Mouse (Mus musculus) heart, postnatal 0 days (tissue): ENCODE data around the gene Nat10. TPM values are rescaled to one million over a fixed set of nuclear protein-coding genes. Genes with fewer than 3 reads are reported as not detected.

ENCODE experiments used
- ATAC-seq: fragments of 200-750 bp; cut with Nextera tagmentation; 2 replicates; pipeline ENCODE4 v1.8.0; 2017; ENCODE audit warnings: low read depth, moderate number of reproducible peaks, moderate library complexity; ENCODE audit not compliant: insufficient read depth
- DNase-seq: peaks from one replicate; pipeline ENCODE4 v3.0.0-alpha.2; 2016; ENCODE audit warnings: low spot score
- H3K27ac ChIP-seq: fragments of 300-500 bp; sonication (generic); 2 replicates; pipeline ENCODE4 v1.5.1; 2014; ENCODE audit warnings: low read depth, mild to moderate bottlenecking
- H3K27me3 ChIP-seq: fragments of 300-500 bp; sonication (generic); 2 replicates; pipeline ENCODE4 v1.6.1; 2014; ENCODE audit warnings: low read length, mixed read lengths; ENCODE audit not compliant: control insufficient read depth, insufficient read depth
- H3K36me3 ChIP-seq: fragments of 300-500 bp; sonication (generic); replicated peaks from 2 replicates; pipeline ENCODE4 v1.6.1; 2014; ENCODE audit warnings: low read length, mixed read lengths; ENCODE audit not compliant: control insufficient read depth, insufficient read depth
- H3K4me1 ChIP-seq: fragments of 300-500 bp; sonication (generic); 2 replicates; pipeline ENCODE4 v1.6.1; 2014; ENCODE audit warnings: antibody characterized with exemption; ENCODE audit not compliant: control insufficient read depth, insufficient read depth
- H3K4me2 ChIP-seq: fragments of 300-500 bp; sonication (generic); 2 replicates; pipeline ENCODE4 v1.6.1; 2014; ENCODE audit warnings: low read depth, mild to moderate bottlenecking, low read length, moderate library complexity
- H3K4me3 ChIP-seq: fragments of 300-500 bp; sonication (generic); 2 replicates; pipeline ENCODE4 v1.5.1; 2014; ENCODE audit warnings: low read depth, low read length
- H3K9ac ChIP-seq: fragments of 300-500 bp; sonication (generic); replicated peaks from 2 replicates; pipeline ENCODE4 v1.6.1; 2014; ENCODE audit warnings: low read depth, low read length, mixed read lengths
- H3K9me3 ChIP-seq: fragments of 300-500 bp; sonication (generic); replicated peaks from 2 replicates; pipeline ENCODE4 v1.6.1; 2016; ENCODE audit warnings: low read length; ENCODE audit not compliant: control insufficient read depth
- CTCF ChIP-seq: IDR thresholded peaks from 2 replicates; pipeline ENCODE4 v1.5.1; 2016; ENCODE audit warnings: antibody characterized with exemption, control low read depth, low read depth
- EP300 ChIP-seq: IDR thresholded peaks from 2 replicates; pipeline ENCODE4 v1.6.1; 2016; ENCODE audit warnings: antibody characterized with exemption, low read depth
- WGBS: fragments of 180-500 bp; shearing (Covaris S2); extraction: QIAGEN DNeasy Blood & Tissue Kit; methylation state at CpG from one replicate; pipeline ENCODE4 v1.1.7; 2014; 5-methylcytosine and 5-hydroxymethylcytosine counted together
- polyA plus RNA-seq: library from polyadenylated mRNA; unstranded; fragments of >200 nt; fragmentation: Nextera tagmentation; extraction: Ambion mirVana; gene quantifications from 2 replicates; pipeline ENCODE4 v1.2.1, GENCODE M21; 2015
- total RNA-seq: library from RNA; depleted of rRNA; stranded (reverse); fragments of >200 nt; gene quantifications from 2 replicates; pipeline ENCODE4 v1.2.3, GENCODE M21; 2014; ENCODE audit warnings: low replicate concordance

Gene Nat10
- total and polyA plus RNA-seq, 2 experiments from 2014 or later, result 7.8 to 25.6 TPM

DNA sequence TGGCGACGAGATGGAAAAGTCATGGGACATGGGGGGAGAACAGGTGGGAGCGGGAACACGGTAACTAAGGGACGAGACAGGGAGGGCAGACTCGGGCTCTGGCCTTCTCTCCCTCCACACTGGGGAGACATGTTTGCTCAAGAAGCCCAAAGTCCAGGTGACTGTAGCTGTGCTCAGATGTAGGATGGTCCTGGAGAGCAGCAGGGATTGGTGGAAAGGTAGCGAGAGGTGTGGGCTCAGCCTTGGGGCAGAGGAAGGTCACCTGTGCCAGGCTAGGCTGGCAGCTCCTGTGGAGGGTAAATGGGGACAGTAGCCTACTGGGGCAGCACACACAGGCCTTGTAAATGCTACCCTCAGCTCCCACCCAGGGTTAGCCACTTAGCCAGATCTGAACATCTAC is 47.2 kb downstream of the Nat10 start:
- WGBS, result 85% methylated on average over 7 of the region's 7 CpGs
- no peak for ATAC-seq
- H3K36me3 ChIP-seq, result peaks cover 94% of the 10 kb centered on the region

GRCm38 (mm10) chr2:103710849-103711248 is 50.2 kb downstream of the Nat10 start:
- TF ChIP-seq CTCF (no peak), EP300 (no peak)
- Histone ChIP-seq H3K36me3 (peaks cover 82% of the 10 kb centered on the region), H3K4me1 (peaks cover 7% of the 10 kb centered on the region; the same call in 1 of the 2 replicates), H3K4me3 (no peak overlapping the region), H3K9me3 (no peaks in the 10 kb centered on the region), H3K9ac (no peak overlapping the region), H3K27ac (no peak overlapping the region), H3K4me2 (no peak overlapping the region), H3K27me3 (no peaks in the 10 kb centered on the region)
- ATAC-seq, result no peak
- 80% methylated on average over 7 of the region's 7 CpGs for WGBS
- DNase-seq, result no peak

More for the DNA sequence above, 47.2 kb downstream of the Nat10 start:
- Histone ChIP-seq H3K27me3 (no peaks in the 10 kb centered on the region), H3K9ac (no peak overlapping the region), H3K4me3 (no peak overlapping the region), H3K4me2 (no peak overlapping the region), H3K9me3 (no peaks in the 10 kb centered on the region), H3K4me1 (no peaks in the 10 kb centered on the region), H3K27ac (no peak overlapping the region)
- DNase-seq, result no peak
- TF ChIP-seq CTCF (no peak), EP300 (no peak)

GRCm38 (mm10) chr2:103707056-103707776 is 53.9 kb downstream of the Nat10 start:
- H3K4me1 ChIP-seq, result peaks cover 7% of the 10 kb centered on the region; the same call in 1 of the 2 replicates
- peaks cover 84% of the 10 kb centered on the region for H3K36me3 ChIP-seq
- no peak overlapping the region for H3K9ac ChIP-seq
- TF ChIP-seq CTCF, result no peak
- TF ChIP-seq EP300, result no peak
- H3K27me3 ChIP-seq, result no peaks in the 10 kb centered on the region
- DNase-seq (no peak), ATAC-seq (no peak)
- no peak overlapping the region for H3K4me3 ChIP-seq
- H3K9me3 ChIP-seq, result no peaks in the 10 kb centered on the region
- 66% methylated on average over 6 of the region's 6 CpGs for WGBS
- H3K4me2 ChIP-seq, result no peak overlapping the region
- H3K27ac ChIP-seq, result no peak overlapping the region

GRCm38 (mm10) chr2:103706226-103706625 is 54.8 kb downstream of the Nat10 start:
- no peak overlapping the region for H3K9ac ChIP-seq
- H3K9me3 ChIP-seq, result no peaks in the 10 kb centered on the region
- no peak overlapping the region for H3K4me2 ChIP-seq
- H3K4me3 ChIP-seq, result no peak overlapping the region
- peak; percentile 80 for DNase-seq
- no peaks in the 10 kb centered on the region for H3K27me3 ChIP-seq
- TF ChIP-seq EP300 (no peak), CTCF (no peak)
- peak overlapping the region; percentile 1; the same call in 1 of the 2 replicates for H3K27ac ChIP-seq
- peaks cover 84% of the 10 kb centered on the region for H3K36me3 ChIP-seq
- 6% methylated on average over 11 of the region's 11 CpGs for WGBS
- ATAC-seq, result peak; percentile 90
- H3K4me1 ChIP-seq, result peaks cover 7% of the 10 kb centered on the region; the same call in 1 of the 2 replicates

DNA sequence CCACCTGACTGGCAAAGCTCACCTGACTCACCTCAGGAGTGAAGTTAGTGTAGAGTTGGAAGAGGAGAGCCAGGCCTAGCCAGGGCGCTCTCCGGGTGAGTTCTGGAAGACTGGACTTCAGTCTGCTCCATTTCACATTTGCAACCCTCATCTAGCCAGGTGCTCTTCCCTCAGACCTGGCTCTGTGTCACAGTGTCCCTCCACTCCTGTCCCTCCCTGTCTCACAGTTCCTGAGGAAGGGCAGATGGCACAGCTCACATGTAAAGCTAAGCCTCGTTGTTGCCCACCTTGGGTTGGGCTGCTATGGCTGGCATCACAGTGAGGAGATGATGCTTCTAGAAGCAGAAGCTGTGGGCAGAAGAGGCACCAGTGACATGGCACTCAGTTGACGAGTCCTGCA is 55.2 kb downstream of the Nat10 start:
- no peaks in the 10 kb centered on the region for H3K9me3 ChIP-seq
- no peak overlapping the region for H3K9ac ChIP-seq
- no peak for TF ChIP-seq EP300
- TF ChIP-seq CTCF, result no peak
- H3K4me3 ChIP-seq, result no peak overlapping the region
- DNase-seq (no peak), ATAC-seq (no peak)
- H3K4me2 ChIP-seq, result no peak overlapping the region
- peaks cover 7% of the 10 kb centered on the region; the same call in 1 of the 2 replicates for H3K4me1 ChIP-seq
- H3K36me3 ChIP-seq, result peaks cover 84% of the 10 kb centered on the region
- peak overlapping the region; percentile 1; the same call in 1 of the 2 replicates for H3K27ac ChIP-seq
- no peaks in the 10 kb centered on the region for H3K27me3 ChIP-seq
- WGBS, result 77% methylated on average over 4 of the region's 4 CpGs
